Mouse (Mus musculus): ENCODE measurements around the gene Olfr868. TPM values are rescaled to one million over a fixed set of nuclear protein-coding genes. Genes with fewer than 3 reads are reported as not detected.

Gene Olfr868
- not detected in 2 replicates for polyA plus RNA-seq (2016; fragmentation: Nextera tagmentation; extraction: Ambion mirVana)

- H3K4me2 ChIP-seq: no peak within 1 kb of the TSS
- H3K36me3 ChIP-seq: no peaks in the 10 kb centered on the region
- no peak within 1 kb of the TSS for H3K9ac ChIP-seq (replicated peaks)
- no peaks in the 10 kb centered on the region for H3K4me1 ChIP-seq (replicated peaks)
- no peaks in the 10 kb centered on the region for H3K27me3 ChIP-seq
- H3K4me3 ChIP-seq (replicated peaks): no peak within 1 kb of the TSS
- no peak within 1 kb of the TSS for H3K27ac ChIP-seq
- peaks cover 19% of the 10 kb centered on the region for H3K9me3 ChIP-seq
- 47% methylated on average over 2 of the region's 2 CpGs for WGBS
- no peak for ATAC-seq (ENCODE audit: insufficient number of reproducible peaks, insufficient read depth, low FRiP score, low TSS enrichment, low read depth)
Measured at GRCm38 (mm10) chr9:20098326-20098725, at the start of gene Olfr868. Olfr868 (plus strand) TSS chr9:20098626.

GRCm38 (mm10) chr9:20057462-20057861, 41.0 kb upstream of the Olfr868 start, which contains the start of gene Olfr867:
Olfr867 (minus strand) TSS chr9:20057562.
- 72% methylated on average over 1 of the region's 1 CpGs for WGBS
- no peak within 1 kb of the TSS for H3K27ac ChIP-seq

GRCm38 (mm10) chr9:20070236-20070635, 28.2 kb upstream of the Olfr868 start:
- Histone ChIP-seq H3K36me3 (no peaks in the 10 kb centered on the region), H3K4me2 (no peak overlapping the region), H3K27ac (no peak overlapping the region), H3K4me1 (replicated peaks) (no peaks in the 10 kb centered on the region), H3K9me3 (peaks cover 37% of the 10 kb centered on the region), H3K9ac (replicated peaks) (no peak overlapping the region), H3K27me3 (no peaks in the 10 kb centered on the region), H3K4me3 (replicated peaks) (no peak overlapping the region)
- 85% methylated on average over 3 of the region's 3 CpGs for WGBS
- no peak for ATAC-seq (ENCODE audit: insufficient number of reproducible peaks, insufficient read depth, low FRiP score, low TSS enrichment, low read depth)

More at GRCm38 (mm10) chr9:20057462-20057861, 41.0 kb upstream of the Olfr868 start, which contains the start of gene Olfr867:
- no peak within 1 kb of the TSS for H3K4me3 ChIP-seq (replicated peaks)
- H3K4me1 ChIP-seq (replicated peaks): no peaks in the 10 kb centered on the region
- H3K36me3 ChIP-seq: no peaks in the 10 kb centered on the region
- H3K27me3 ChIP-seq: no peaks in the 10 kb centered on the region
- no peak within 1 kb of the TSS for H3K4me2 ChIP-seq
- no peak within 1 kb of the TSS for H3K9ac ChIP-seq (replicated peaks)
- no peak for ATAC-seq (ENCODE audit: insufficient number of reproducible peaks, insufficient read depth, low FRiP score, low TSS enrichment, low read depth)
- peaks cover 3% of the 10 kb centered on the region; the same call in 1 of the 2 replicates for H3K9me3 ChIP-seq

- no peaks in the 10 kb centered on the region for H3K4me1 ChIP-seq (replicated peaks)
- no peaks in the 10 kb centered on the region for H3K27me3 ChIP-seq
- no peaks in the 10 kb centered on the region for H3K36me3 ChIP-seq
- no peak overlapping the region for H3K4me3 ChIP-seq (replicated peaks)
- no peak overlapping the region for H3K9ac ChIP-seq (replicated peaks)
- H3K27ac ChIP-seq: no peak overlapping the region
- 100% methylated on average over 1 of the region's 1 CpGs for WGBS
- no peak for ATAC-seq (ENCODE audit: insufficient number of reproducible peaks, insufficient read depth, low FRiP score, low TSS enrichment, low read depth)
- no peak overlapping the region for H3K4me2 ChIP-seq
- peaks cover 41% of the 10 kb centered on the region for H3K9me3 ChIP-seq
Measured at GRCm38 (mm10) chr9:20071291-20071690, 27.1 kb upstream of the Olfr868 start.

- 63% methylated on average over 7 of the region's 7 CpGs for WGBS
- no peaks in the 10 kb centered on the region for H3K4me1 ChIP-seq (replicated peaks)
- no peak overlapping the region for H3K9ac ChIP-seq (replicated peaks)
- H3K4me3 ChIP-seq (replicated peaks): no peak overlapping the region
- no peak overlapping the region for H3K4me2 ChIP-seq
- no peaks in the 10 kb centered on the region for H3K27me3 ChIP-seq
- H3K9me3 ChIP-seq: peaks cover 51% of the 10 kb centered on the region
- no peak for ATAC-seq (ENCODE audit: insufficient number of reproducible peaks, insufficient read depth, low FRiP score, low TSS enrichment, low read depth)
- H3K27ac ChIP-seq: no peak overlapping the region
- no peaks in the 10 kb centered on the region for H3K36me3 ChIP-seq
Measured at GRCm38 (mm10) chr9:20073523-20074177, 24.8 kb upstream of the Olfr868 start.

- H3K4me3 ChIP-seq (replicated peaks): no peak within 1 kb of the TSS
- H3K4me2 ChIP-seq: no peak within 1 kb of the TSS
- no peak within 1 kb of the TSS for H3K9ac ChIP-seq (replicated peaks)
- ATAC-seq (ENCODE audit: insufficient number of reproducible peaks, insufficient read depth, low FRiP score, low TSS enrichment, low read depth): no peak
- H3K36me3 ChIP-seq: no peaks in the 10 kb centered on the region
- 78% methylated on average over 2 of the region's 2 CpGs for WGBS
- peaks cover 4% of the 10 kb centered on the region for H3K9me3 ChIP-seq
- no peaks in the 10 kb centered on the region for H3K4me1 ChIP-seq (replicated peaks)
- H3K27me3 ChIP-seq: no peaks in the 10 kb centered on the region
- H3K27ac ChIP-seq: no peak within 1 kb of the TSS
Measured at GRCm38 (mm10) chr9:20128709-20129108, 30.3 kb downstream of the Olfr868 start, which contains the start of gene Olfr869. Olfr869 (plus strand) TSS chr9:20129009.

- no peak overlapping the region for H3K4me2 ChIP-seq
- H3K4me3 ChIP-seq (replicated peaks): no peak overlapping the region
- no peak overlapping the region for H3K27ac ChIP-seq
- no peaks in the 10 kb centered on the region for H3K36me3 ChIP-seq
- no peak overlapping the region for H3K9ac ChIP-seq (replicated peaks)
- no peaks in the 10 kb centered on the region for H3K4me1 ChIP-seq (replicated peaks)
- H3K27me3 ChIP-seq: no peaks in the 10 kb centered on the region
- WGBS: 93% methylated on average over 3 of the region's 3 CpGs
- H3K9me3 ChIP-seq: peaks cover 33% of the 10 kb centered on the region
- ATAC-seq (ENCODE audit: insufficient number of reproducible peaks, insufficient read depth, low FRiP score, low TSS enrichment, low read depth): no peak
Measured at GRCm38 (mm10) chr9:20149706-20150105, 51.3 kb downstream of the Olfr868 start.

Other genes starting within 250 kb of the Olfr868 start
- gene Olfr860, start 248.9 kb upstream of the Olfr868 start, polyA plus RNA-seq (2016; fragmentation: Nextera tagmentation; extraction: Ambion mirVana): not detected in 2 replicates
- gene Olfr862, start 210.6 kb upstream of the Olfr868 start, polyA plus RNA-seq (2016; fragmentation: Nextera tagmentation; extraction: Ambion mirVana): not detected in 2 replicates
- gene Olfr77, start 181.8 kb upstream of the Olfr868 start, polyA plus RNA-seq (2016; fragmentation: Nextera tagmentation; extraction: Ambion mirVana): 0.20 and 0.27 TPM in 2 replicates
- not detected in 2 replicates for gene Olfr866, start 70.6 kb upstream of the Olfr868 start, polyA plus RNA-seq (2016; fragmentation: Nextera tagmentation; extraction: Ambion mirVana)
- not detected in 2 replicates for gene Olfr867, start 41.1 kb upstream of the Olfr868 start, polyA plus RNA-seq (2016; fragmentation: Nextera tagmentation; extraction: Ambion mirVana)
- gene Olfr869, start 30.4 kb downstream of the Olfr868 start, polyA plus RNA-seq (2016; fragmentation: Nextera tagmentation; extraction: Ambion mirVana): not detected in 2 replicates
- gene Olfr870, start 75.4 kb downstream of the Olfr868 start, polyA plus RNA-seq (2016; fragmentation: Nextera tagmentation; extraction: Ambion mirVana): not detected in 2 replicates
- not detected in 2 replicates for gene Olfr871, start 113.6 kb downstream of the Olfr868 start, polyA plus RNA-seq (2016; fragmentation: Nextera tagmentation; extraction: Ambion mirVana)
- gene Olfr872, start 138.5 kb downstream of the Olfr868 start, polyA plus RNA-seq (2016; fragmentation: Nextera tagmentation; extraction: Ambion mirVana): not detected in 2 replicates
- gene Olfr39, start 183.7 kb downstream of the Olfr868 start, polyA plus RNA-seq (2016; fragmentation: Nextera tagmentation; extraction: Ambion mirVana): not detected in 2 replicates
- gene Olfr873, start 199.9 kb downstream of the Olfr868 start, polyA plus RNA-seq (2016; fragmentation: Nextera tagmentation; extraction: Ambion mirVana): not detected in 2 replicates
- not detected in 2 replicates for gene Olfr18, start 237.5 kb downstream of the Olfr868 start, polyA plus RNA-seq (2016; fragmentation: Nextera tagmentation; extraction: Ambion mirVana)